ENCODE assay signal across 11 mouse cellular contexts in genomic region chr2:120158846-120159245, GRCm38 (mm10). TPM values are rescaled to one million over a fixed set of nuclear protein-coding genes. Genes with fewer than 3 reads are reported as not detected.
A peak's percentile ranks its signal among the peaks of the same experiment; 100 is the strongest.
DNase-seq lines count a peak whose midpoint lies in the region; ATAC-seq and TF ChIP-seq lines count a peak whose summit lies in the region.
"Had no signal": no experiment of that assay in that cellular context is flagged by ENCODE, and none has a peak within 500 bp of the region (broad histone marks: within the 10 kb centered on the region; RNA-seq: fewer than 3 reads in every experiment).

No protein-coding gene starts in this region.

- no peak for ATAC-seq in lung, embryonic 15.5 days (ENCODE audit: borderline replicate concordance, extremely low read depth, low FRiP score, low TSS enrichment)
- no peak for ATAC-seq in erythroid progenitor cell, adult 5-6 weeks (replicated peaks; ENCODE audit: low FRiP score, poor library complexity, severe bottlenecking)

- 26% methylated on average over 1 of the region's 1 CpGs for WGBS in lung, embryonic 15.5 days
- WGBS in lung, adult 2 months: 24% methylated on average over 1 of the region's 1 CpGs

- H3K4me1 ChIP-seq in lung, embryonic 15.5 days: 0 out of 2 replicates have a peak, but pooled peaks cover 5% of the 10 kb centered on the region
- H3K4me1 ChIP-seq in lung, adult 2 months (ENCODE audit: control insufficient read depth, insufficient read depth, low read length): peaks cover 4% of the 10 kb centered on the region

- H3K9me3 ChIP-seq in lung, embryonic 15.5 days: no peaks in the 10 kb centered on the region
- H3K9me3 ChIP-seq: hindbrain, embryonic 13.5 days; liver, embryonic 13.5 days had no signal

- no peak overlapping the region for H3K9ac ChIP-seq in lung, embryonic 15.5 days
- H3K9ac ChIP-seq: hindbrain, embryonic 13.5 days; liver, embryonic 13.5 days had no signal

- TF ChIP-seq CTCF in lung, adult 2 months (IDR thresholded peaks at IDR 0.05; ENCODE audit: insufficient read depth, low read length): no peak

- H3K36me3 ChIP-seq in lung, embryonic 15.5 days: no peaks in the 10 kb centered on the region
- H3K36me3 ChIP-seq: hindbrain, embryonic 13.5 days; liver, embryonic 13.5 days had no signal

- H3K4me3 ChIP-seq in lung, embryonic 15.5 days: no peak overlapping the region
- no peak overlapping the region for H3K4me3 ChIP-seq in lung, adult 2 months (replicated peaks; ENCODE audit: extremely low read depth, low read depth, low read length)
- H3K4me3 ChIP-seq: hindbrain, embryonic 13.5 days; liver, embryonic 13.5 days had no signal

- H3K4me2 ChIP-seq in lung, embryonic 15.5 days: no peak overlapping the region
- H3K4me2 ChIP-seq: hindbrain, embryonic 13.5 days; liver, embryonic 13.5 days had no signal

- TF ChIP-seq POLR2A in lung, adult 2 months (IDR thresholded peaks at IDR 0.05; ENCODE audit: borderline replicate concordance, extremely low read depth, low read depth, low read length): no peak

- peak; percentile 20 to 53 for DNase-seq in adrenal gland, postnatal 36 days
- DNase-seq in adrenal gland, postnatal 25 days: no peak
- DNase-seq in lung, adult 2 months: no peak
- DNase-seq in kidney, postnatal 4 days: peak; percentile 19 to 35
- DNase-seq in thymus, postnatal 14 days: peak; percentile 84
- no peak for DNase-seq in urinary bladder, postnatal 4 days (ENCODE audit: low spot score in 2 of 2)
- DNase-seq: cerebellum, adult 11-12 months; liver, embryonic 13.5 days had no signal

- H3K27me3 ChIP-seq in lung, embryonic 15.5 days: no peaks in the 10 kb centered on the region
- H3K27me3 ChIP-seq: liver, embryonic 13.5 days had no signal

- H3K27ac ChIP-seq in lung, embryonic 15.5 days: 0 out of 2 replicates have a peak overlapping the region, but pooled peaks have one; percentile 25
- H3K27ac ChIP-seq: hindbrain, embryonic 13.5 days had no signal

RNA-seq across cellular contexts. Expression of gene Ehd4, which starts 4.4 kb away (rescaled TPM):
- 10 to 100 TPM; 44.5 to 48.7 TPM for total RNA-seq in adrenal gland, postnatal 36 days (2021)
- total RNA-seq in adrenal gland, postnatal 25 days (2021): 35.4 and 48.9 TPM in 2 replicates
- polyA plus RNA-seq in lung, embryonic 15.5 days (2015; fragmentation: Nextera tagmentation; extraction: Ambion mirVana): 89.4 and 96.5 TPM in 2 replicates
- polyA plus RNA-seq in lung, adult 2 months (2012; rRNA removed): 236 and 247 TPM in 2 replicates
- 10.8 and 12.6 TPM in 2 replicates for total RNA-seq in erythroid progenitor cell, adult 5-6 weeks (2015; ENCODE audit: low replicate concordance)
- 7.8 and 9.5 TPM in 2 replicates for total RNA-seq in erythroid progenitor cell, adult 5-6 weeks (2017; ENCODE audit: low replicate concordance)

Comparison
In these comparisons a context has a peak if more than half of its experiments do, and no peak if none do; other contexts are left out.
1. DNase-seq: peak in adrenal gland, postnatal 36 days (2 of 2), kidney, postnatal 4 days (2 of 2) and thymus, postnatal 14 days (single experiment); none in adrenal gland, postnatal 25 days (single experiment), lung, adult 2 months (single experiment) and urinary bladder, postnatal 4 days (0 of 2).